Mouse (Mus musculus) cerebellum, adult 18-20 months (tissue): ENCODE measurements around the gene Lgals2.

Experiments
- DNase-seq, 2 experiments: peaks; one replicate each; pipeline ENCODE4 v3.0.0; 2021

The Lgals2 gene

GRCm38 (mm10) chr15:78842371-78843163, 12.8 kb downstream of the Lgals2 start, which contains the start of gene Cdc42ep1:
Cdc42ep1 (plus strand) TSS chr15:78842624.
- peak; percentile 33 to 44 for DNase-seq

GRCm38 (mm10) chr15:78841161-78841790, 14.1 kb downstream of the Lgals2 start:
- no peak for DNase-seq

- no peak for DNase-seq
Measured at GRCm38 (mm10) chr15:78840751-78841150, 14.6 kb downstream of the Lgals2 start.

DNA sequence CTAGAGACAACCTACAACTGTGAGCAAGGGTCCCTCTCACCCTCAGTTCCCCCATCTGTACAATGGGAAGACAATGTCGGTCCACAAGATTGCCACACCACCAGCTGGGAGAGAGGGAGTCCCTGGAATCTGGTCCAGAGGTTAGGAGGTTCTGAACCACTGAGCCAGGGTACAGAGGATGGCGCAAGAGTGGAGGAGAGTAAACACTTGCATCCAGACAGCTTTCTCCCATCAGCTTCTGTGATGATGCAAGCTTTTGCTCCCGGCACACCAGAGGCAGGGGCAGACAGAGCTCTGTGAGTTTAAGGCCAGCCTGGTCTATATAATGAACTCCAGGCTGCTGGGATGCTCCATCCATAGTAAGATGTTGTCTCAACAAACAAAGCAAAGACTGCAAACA, 15.1 kb downstream of the Lgals2 start:
- no peak for DNase-seq

GRCm38 (mm10) chr15:78839744-78840143, 15.6 kb downstream of the Lgals2 start:
- DNase-seq, result no peak

- DNase-seq, result no peak
Measured at GRCm38 (mm10) chr15:78836086-78836621, 19.2 kb downstream of the Lgals2 start.

- DNase-seq, result peak; percentile 48 to 50
Measured at GRCm38 (mm10) chr15:78835200-78836085, 19.9 kb downstream of the Lgals2 start.

DNA sequence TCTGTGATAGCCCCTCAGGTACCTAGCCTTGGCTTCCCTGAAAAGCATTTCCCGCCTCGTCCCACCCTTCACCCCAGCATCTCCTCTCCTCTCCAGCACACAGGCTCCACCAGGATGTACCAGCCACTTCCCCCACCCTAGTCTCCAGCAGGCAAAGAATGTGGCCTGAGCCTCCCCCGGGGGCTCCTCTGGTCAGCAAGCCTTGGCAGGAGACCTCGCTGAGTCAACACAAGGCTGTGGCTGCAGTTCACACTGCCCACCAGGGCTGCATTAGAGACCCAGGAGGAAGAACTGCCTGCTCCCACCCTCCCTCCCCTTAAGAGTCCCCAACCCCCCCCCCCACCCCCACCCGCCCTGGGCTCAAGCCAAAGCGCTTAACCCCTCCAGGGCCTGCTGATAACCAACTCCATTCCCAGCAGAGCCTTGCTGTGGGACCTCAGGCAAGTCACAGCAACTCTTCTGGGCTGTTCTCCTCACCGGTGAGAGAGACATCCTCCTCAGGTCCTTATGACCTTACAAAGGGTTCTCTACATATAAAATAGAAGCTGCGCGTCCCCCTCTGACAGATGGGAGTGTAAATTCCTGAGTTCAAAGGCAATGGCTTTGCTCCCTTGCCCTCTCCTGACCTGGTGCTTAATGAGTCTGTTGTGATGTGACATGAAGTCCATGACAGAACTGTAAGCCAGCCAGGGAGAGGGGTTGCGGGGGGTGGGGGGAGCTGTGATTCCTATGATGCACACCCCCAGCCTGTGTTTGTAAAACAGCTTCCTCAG, 20.9 kb downstream of the Lgals2 start:
- DNase-seq, result no peak

GRCm38 (mm10) chr15:78833582-78833981, 21.7 kb downstream of the Lgals2 start:
- DNase-seq, result no peak

- peak; percentile 55 to 61 for DNase-seq
Measured at GRCm38 (mm10) chr15:78832701-78833123, 22.6 kb downstream of the Lgals2 start.

- DNase-seq, result no peak
Measured at GRCm38 (mm10) chr15:78831720-78832657, 23.3 kb downstream of the Lgals2 start.

DNA sequence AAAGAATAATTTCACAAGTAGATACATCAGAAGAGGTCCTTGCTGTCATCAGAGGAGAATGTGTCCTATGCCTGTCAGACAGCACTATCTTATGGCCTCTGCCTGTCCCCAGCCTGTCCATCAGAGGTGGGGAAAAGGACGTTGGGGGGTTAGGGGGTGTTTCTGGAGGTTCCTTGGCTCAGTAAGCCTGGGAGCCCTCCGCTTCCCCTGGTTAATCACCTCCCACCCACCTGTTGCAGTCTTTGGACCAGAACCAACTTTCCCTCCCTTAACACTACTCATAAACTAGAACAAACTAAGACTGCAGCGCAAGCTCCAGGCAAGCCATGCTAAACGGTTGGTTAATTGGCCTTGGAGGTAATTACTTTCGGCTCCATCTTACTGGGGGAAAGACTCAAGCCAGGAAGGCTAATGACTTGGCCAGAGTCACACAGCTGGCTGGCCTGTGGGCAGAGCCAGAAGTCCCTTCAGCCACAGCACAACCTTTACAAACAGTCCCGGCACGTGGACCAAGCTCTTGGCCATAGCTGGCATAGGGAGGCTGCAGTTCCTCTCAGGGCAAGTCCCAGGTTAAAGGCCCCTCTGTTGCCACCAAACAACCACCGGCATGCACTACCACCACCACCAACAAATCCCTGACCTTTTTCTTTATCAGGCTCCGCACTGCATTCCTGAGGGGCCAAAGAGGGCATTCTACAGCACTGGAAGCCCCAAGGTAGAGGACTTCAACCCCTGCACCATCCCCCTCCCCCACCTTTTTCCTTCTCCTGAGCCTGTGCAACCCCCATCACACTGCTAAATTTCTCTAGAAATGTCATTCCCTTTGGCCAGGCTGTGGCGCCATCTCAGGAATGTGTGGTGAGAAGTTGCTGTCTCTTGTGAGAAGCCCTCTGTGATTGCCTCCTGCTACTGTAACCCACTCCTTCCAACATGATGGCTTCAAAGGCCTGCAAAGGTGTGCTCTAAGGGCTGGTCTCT, 24.3 kb downstream of the Lgals2 start:
- no peak for DNase-seq

DNA sequence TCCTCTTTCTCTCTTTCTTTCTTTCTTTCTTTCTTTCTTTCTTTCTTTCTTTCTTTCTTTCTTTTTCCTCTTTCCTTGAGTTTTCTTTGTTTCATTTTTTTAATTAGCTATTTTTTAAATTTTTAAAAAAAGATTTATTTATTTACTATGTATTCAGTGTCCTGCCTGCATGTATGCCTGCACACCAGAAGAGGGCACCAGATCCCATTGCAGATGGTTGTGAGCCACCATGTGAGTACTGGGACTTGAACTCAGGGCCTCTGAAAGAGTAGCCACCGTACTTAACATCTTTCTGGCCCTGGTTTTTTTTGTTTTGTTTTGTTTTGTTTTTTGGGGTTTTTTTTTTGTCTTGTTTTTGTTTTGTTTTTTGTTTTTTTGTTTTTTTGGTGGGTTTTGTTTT, 25.7 kb downstream of the Lgals2 start:
- DNase-seq, result no peak

DNA sequence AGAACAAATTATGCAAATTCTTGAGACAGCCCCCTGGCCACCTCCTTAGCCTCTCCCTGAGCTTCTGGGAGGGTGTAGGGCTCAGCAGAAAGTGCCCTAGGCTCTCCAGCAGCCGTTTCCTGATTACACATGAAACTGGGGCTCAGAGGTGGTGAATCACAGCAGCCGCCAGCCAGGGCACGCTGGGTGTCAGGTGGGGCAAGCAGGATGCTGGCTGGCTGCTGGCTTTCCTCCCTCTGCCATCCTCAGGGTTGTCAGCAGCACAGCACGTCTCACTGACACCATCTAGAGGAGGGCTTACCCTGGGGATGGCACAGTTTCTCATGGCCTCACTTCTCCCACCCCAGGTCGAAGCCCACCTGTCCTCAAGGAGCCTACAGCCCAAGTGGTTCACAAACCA, 27.0 kb downstream of the Lgals2 start:
- DNase-seq, result no peak

- DNase-seq, result peak; percentile 69 to 82
Measured at GRCm38 (mm10) chr15:78826213-78827204, 28.8 kb downstream of the Lgals2 start.

GRCm38 (mm10) chr15:78816074-78816391, 39.3 kb downstream of the Lgals2 start:
- no peak for DNase-seq

- DNase-seq, result no peak
Measured at GRCm38 (mm10) chr15:78815314-78816073, 39.8 kb downstream of the Lgals2 start.

- DNase-seq, result no peak
Measured at GRCm38 (mm10) chr15:78813603-78814002, 41.7 kb downstream of the Lgals2 start.
